Mouse (Mus musculus) lung, postnatal 0 days (tissue): ENCODE measurements around the gene Fxyd6.

Source experiments
- CTCF ChIP-seq: IDR thresholded peaks from 2 replicates; pipeline ENCODE4 v1.5.1; 2016; ENCODE audit warnings: antibody characterized with exemption, mild to moderate bottlenecking
- EP300 ChIP-seq: IDR thresholded peaks from 2 replicates; pipeline ENCODE4 v1.6.1; 2016; ENCODE audit warnings: antibody characterized with exemption, mild to moderate bottlenecking, control low read depth

DNA sequence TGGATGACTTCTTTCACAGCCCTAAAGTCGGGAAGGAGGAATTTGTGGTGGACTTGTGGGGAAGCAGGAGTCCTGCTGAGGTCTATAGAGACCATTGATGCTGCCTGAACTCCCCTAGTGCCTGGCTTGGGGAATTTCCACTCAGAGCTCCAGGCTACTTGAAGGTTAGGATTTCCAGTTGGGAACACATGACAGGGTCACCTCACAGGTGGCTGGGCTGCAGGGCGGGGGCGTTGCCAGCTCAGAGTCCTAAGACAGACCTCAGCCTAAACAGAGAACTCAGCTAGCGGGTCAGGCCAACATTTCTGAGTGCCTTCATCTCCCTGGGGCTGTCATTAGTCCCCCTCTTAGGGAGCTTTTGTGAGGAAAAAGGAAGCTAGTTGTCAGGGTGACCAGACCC lies 31.9 kb downstream of the Fxyd6 start:
- TF ChIP-seq EP300 (no peak), CTCF (no peak)
